Mouse (Mus musculus): ENCODE measurements around the gene Cox8a. TPM values are rescaled to one million over a fixed set of nuclear protein-coding genes. Genes with fewer than 3 reads are reported as not detected.
A peak's percentile ranks its signal among the peaks of the same experiment; 100 is the strongest.

The Cox8a gene
- polyA plus RNA-seq, 1 experiment from 2014 or later: 1,377 TPM

DNA sequence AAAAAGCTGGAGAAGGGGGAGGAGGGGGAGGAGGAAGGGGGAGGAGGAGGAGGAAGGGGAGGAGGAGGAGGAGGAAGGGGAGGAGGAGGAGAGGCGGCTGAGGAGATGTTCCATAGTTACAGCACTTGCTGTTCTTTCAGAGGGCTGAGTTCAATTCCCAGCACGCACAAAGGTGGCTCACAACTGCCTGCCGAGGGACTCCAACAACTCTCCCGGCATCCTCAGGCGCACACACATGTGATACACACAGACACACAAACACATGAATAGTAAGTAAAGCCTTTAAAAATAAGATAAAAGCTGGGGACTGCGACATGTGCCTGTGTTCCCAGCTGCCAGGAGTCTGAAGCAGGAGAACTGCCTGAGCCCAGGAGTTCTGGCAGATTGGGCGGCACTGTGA lies 35.9 kb downstream of the Cox8a start:
- Histone ChIP-seq H3K9me3 (no peaks in the 10 kb centered on the region), H3K4me1 (peaks cover 38% of the 10 kb centered on the region), H3K4me2 (no peak overlapping the region), H3K36me3 (no peaks in the 10 kb centered on the region), H3K4me3 (replicated peaks) (no peak overlapping the region), H3K27ac (peak overlapping the region; percentile 74; the same call in 1 of the 2 replicates), H3K27me3 (replicated peaks) (0 out of 2 replicates have a peak, but pooled peaks cover 7% of the 10 kb centered on the region), H3K9ac (no peak overlapping the region)
- WGBS: 66% methylated on average over 7 of the region's 7 CpGs
- ATAC-seq (ENCODE audit: insufficient read depth, low FRiP score, low read depth): no peak

DNA sequence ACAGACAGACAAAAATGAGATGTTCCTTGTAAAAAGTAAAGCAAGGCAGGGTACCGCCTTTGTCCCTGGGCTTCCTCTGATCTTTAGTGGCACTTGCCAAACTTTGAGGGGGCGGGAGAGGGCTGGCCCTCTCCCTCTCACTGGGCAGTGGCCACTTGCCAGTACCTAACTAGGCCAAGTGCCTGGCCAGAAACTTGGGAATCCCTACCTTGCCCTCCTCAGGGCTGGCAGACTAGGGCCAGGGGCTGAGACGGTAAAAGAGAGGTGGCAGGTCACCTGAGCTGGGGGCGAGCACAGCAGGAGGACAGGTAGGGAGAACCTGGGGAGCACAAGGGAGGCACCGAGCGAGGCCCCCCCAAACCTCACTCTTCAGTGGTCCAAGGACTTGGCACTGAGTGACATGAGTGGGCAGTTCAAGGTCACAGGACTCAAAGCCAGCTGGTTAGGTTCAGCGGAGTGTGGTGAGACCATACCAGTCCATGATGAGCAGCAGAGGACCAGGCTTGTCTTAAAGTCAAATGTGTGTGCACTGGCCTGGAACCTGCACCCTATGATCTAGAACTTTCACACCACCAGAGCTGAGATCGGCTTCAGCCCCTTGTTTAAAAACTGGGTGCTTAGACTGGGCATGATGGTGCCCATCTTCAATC lies 36.5 kb downstream of the Cox8a start:
- Histone ChIP-seq H3K9me3 (no peaks in the 10 kb centered on the region), H3K4me2 (no peak overlapping the region), H3K27ac (no peak overlapping the region), H3K4me1 (peaks cover 39% of the 10 kb centered on the region), H3K27me3 (replicated peaks) (0 out of 2 replicates have a peak, but pooled peaks cover 7% of the 10 kb centered on the region), H3K9ac (no peak overlapping the region), H3K4me3 (replicated peaks) (no peak overlapping the region), H3K36me3 (no peaks in the 10 kb centered on the region)
- 79% methylated on average over 8 of the region's 8 CpGs for WGBS
- ATAC-seq (ENCODE audit: insufficient read depth, low FRiP score, low read depth): no peak

DNA sequence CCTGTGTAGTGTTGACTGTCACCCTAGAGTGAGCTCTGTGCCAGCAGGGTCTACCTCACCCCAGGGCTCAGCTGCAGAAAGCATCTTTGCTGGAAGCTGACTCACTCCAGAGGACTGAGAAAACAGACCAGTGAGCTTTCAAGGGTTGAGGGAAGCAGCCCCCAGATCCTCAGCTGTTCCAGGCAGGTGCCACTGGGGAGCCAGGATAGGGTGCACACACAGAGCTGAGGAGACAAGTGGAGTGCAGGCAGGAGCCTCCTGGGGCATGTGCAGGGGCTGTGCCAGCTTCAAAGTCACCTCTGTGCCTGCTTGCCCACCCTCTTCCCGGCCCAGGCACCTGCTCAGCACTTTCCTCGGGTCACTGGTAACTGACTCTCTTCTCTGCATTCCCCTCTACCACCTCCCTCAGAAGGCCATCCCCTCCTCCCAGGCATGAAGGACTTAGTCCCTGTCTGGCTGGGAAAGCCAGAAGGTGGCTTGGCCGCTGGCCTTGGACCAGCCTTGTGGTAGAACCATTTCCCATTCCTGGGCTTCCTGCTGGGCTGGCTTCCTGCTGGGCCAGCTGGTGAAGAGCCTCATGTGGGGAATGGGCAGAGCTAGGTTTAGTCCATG lies 38.5 kb downstream of the Cox8a start:
- no peaks in the 10 kb centered on the region for H3K9me3 ChIP-seq
- no peak overlapping the region for H3K9ac ChIP-seq
- H3K27ac ChIP-seq: no peak overlapping the region
- no peak overlapping the region for H3K4me2 ChIP-seq
- H3K4me1 ChIP-seq: peaks cover 32% of the 10 kb centered on the region
- no peaks in the 10 kb centered on the region for H3K36me3 ChIP-seq
- no peak for ATAC-seq (ENCODE audit: insufficient read depth, low FRiP score, low read depth)
- 53% methylated on average over 3 of the region's 3 CpGs for WGBS
- 0 out of 2 replicates have a peak, but pooled peaks cover 7% of the 10 kb centered on the region for H3K27me3 ChIP-seq (replicated peaks)
- no peak overlapping the region for H3K4me3 ChIP-seq (replicated peaks)

DNA sequence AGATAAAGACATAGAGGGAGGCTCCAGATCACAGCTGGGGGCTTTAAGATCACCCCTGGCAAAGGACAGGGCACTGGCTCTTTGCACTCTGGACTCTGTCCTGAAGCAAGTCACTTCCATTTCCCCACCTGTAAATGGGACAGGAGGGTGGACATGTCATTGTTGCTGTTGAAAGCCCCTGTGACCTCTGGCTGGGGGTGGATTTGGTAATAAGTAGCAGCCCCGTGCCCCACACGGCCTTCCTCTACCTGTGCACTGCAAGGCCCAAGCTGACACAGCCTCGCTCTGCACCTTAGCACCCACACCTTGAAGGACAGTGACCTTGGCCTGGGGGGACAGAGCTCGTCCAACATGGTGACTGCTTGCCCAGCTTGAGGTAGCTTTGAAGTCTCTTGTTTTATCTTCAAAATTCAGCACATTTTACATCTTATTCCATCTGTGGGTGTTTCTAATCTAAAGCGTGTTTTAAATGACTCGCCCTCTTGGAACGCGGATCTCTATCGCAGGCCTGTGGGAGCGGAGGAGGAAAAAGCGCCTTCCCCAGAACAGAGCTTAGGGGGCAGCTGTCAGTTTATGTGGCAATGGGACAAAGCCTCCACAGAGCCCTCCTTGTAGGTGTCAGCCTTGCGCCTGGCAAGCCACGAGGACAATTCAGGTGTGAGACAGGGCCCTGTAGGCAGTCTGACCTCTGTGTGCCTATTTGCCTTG lies 39.5 kb downstream of the Cox8a start:
- H3K27ac ChIP-seq: peak overlapping the region; percentile 1; the same call in 1 of the 2 replicates
- no peak overlapping the region for H3K4me3 ChIP-seq (replicated peaks)
- ATAC-seq (ENCODE audit: insufficient read depth, low FRiP score, low read depth): no peak
- H3K4me2 ChIP-seq: no peak overlapping the region
- no peaks in the 10 kb centered on the region for H3K27me3 ChIP-seq (replicated peaks)
- H3K9ac ChIP-seq: no peak overlapping the region
- H3K4me1 ChIP-seq: peaks cover 32% of the 10 kb centered on the region
- H3K9me3 ChIP-seq: no peaks in the 10 kb centered on the region
- WGBS: 52% methylated on average over 13 of the region's 13 CpGs
- H3K36me3 ChIP-seq: no peaks in the 10 kb centered on the region

DNA sequence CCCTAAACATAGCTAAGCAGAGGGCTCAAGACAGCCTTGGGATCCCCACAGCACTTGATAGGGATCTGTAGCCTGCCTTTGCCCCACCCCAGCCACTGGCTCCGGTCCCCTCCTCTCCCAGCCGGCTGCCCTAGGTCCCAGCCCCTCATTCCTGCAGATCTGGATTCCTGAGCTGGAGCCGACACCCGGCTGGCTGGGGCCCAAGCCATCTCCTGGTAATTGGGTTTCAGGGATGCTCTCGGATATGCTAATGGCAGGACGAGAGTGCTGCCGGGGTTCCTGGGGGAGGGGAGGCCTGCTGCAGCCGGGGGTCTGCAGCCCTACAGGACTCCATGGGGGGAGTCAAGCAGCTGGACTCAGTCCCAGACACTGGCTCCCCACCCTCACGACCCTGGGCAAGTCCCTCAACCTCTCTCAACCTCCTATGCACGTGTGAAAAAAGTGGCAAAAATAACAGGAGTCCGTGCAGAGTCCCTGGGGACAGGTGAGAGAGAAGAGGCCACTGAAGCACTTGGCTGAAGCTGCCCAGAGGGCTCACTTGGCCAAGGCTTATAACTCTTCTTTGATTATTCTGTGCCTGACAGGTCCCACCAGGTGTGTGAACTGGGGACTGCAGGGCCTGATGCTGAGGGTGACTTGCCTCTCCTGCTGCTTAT lies 41.2 kb downstream of the Cox8a start:
- Histone ChIP-seq H3K27ac (no peak overlapping the region), H3K4me3 (replicated peaks) (no peak overlapping the region), H3K4me1 (peaks cover 33% of the 10 kb centered on the region), H3K9me3 (no peaks in the 10 kb centered on the region), H3K27me3 (replicated peaks) (no peaks in the 10 kb centered on the region), H3K9ac (no peak overlapping the region), H3K36me3 (no peaks in the 10 kb centered on the region), H3K4me2 (no peak overlapping the region)
- 17% methylated on average over 11 of the region's 11 CpGs for WGBS
- ATAC-seq (ENCODE audit: insufficient read depth, low FRiP score, low read depth): no peak

DNA sequence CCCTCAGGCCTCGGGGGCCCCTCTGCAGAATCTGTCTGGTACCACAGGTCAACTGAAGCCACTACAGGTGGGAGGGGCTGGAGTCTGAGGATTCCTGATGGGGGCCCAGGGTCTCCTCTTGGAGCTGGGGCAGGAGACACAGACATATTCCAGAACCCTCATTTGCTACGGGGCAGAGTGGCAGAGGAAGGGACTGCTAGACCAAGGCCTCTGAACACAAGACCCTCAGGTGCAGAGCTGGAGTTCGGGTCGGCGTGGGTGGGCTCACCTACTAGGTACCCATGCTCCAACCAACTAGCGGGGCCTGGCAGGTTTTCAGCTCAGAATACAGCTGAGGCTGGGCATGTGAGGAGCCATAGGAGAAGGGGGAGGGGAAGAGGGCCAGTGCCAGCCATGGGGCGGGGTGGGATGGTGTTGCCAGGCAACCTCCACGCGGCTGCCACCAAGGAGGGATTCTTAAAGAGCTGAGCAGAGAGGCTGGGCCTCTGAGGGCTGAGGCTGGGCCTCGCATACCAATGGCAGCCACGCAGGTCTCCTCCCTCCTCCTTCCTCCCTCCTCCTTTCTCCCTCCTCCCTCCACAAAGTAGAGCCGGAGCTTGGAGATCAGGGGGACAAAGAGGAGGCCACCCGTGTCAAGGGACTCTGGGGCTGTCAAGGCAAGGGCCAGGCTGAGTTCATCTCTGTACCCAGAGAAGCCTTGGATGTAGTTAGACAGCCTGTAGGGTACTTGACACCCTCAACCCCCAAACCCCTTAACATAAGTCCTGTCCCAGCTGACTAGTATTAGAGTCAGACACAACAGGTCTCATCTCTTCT lies 45.2 kb downstream of the Cox8a start:
- whole genome bisulfite sequencing: 20% methylated on average over 11 of the region's 13 CpGs

DNA sequence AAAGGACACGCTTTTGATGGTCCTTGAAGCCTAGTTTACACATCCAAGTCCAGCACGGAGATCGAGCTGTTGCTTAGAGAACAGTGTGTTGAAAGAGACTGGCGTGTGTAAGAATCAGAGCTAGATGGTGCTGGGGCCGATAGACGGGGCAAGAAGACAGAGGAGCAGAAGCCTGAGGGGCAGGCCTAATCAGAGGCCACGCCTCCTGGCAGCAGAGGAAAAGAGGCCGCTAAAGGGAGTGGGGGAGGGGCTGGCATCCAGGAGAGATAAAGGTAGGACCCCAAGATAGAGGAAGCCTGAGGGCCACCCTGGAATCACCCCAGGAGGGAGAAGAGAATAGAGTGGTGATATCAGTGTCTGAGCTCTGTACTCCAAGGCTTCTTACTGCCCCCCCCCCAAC lies 46.0 kb downstream of the Cox8a start:
- 17% methylated on average over 8 of the region's 8 CpGs for WGBS
- H3K9me3 ChIP-seq: no peaks in the 10 kb centered on the region
- H3K4me2 ChIP-seq: no peak overlapping the region
- peaks cover 22% of the 10 kb centered on the region for H3K4me1 ChIP-seq
- peaks cover 10% of the 10 kb centered on the region for H3K27me3 ChIP-seq (replicated peaks)
- no peak overlapping the region for H3K27ac ChIP-seq
- ATAC-seq (ENCODE audit: insufficient read depth, low FRiP score, low read depth): no peak
- no peak overlapping the region for H3K9ac ChIP-seq
- no peak overlapping the region for H3K4me3 ChIP-seq (replicated peaks)
- H3K36me3 ChIP-seq: no peaks in the 10 kb centered on the region

More for the DNA sequence above, 45.2 kb downstream of the Cox8a start:
- H3K4me2 ChIP-seq: no peak overlapping the region
- peaks cover 23% of the 10 kb centered on the region for H3K4me1 ChIP-seq
- H3K9me3 ChIP-seq: no peaks in the 10 kb centered on the region
- ATAC-seq (ENCODE audit: insufficient read depth, low FRiP score, low read depth): peak; percentile 71
- peaks cover 2% of the 10 kb centered on the region; the same call in 1 of the 2 replicates for H3K27me3 ChIP-seq (replicated peaks)
- H3K27ac ChIP-seq: no peak overlapping the region
- no peaks in the 10 kb centered on the region for H3K36me3 ChIP-seq
- H3K4me3 ChIP-seq (replicated peaks): no peak overlapping the region
- H3K9ac ChIP-seq: no peak overlapping the region; the same call in 1 of the 2 replicates

DNA sequence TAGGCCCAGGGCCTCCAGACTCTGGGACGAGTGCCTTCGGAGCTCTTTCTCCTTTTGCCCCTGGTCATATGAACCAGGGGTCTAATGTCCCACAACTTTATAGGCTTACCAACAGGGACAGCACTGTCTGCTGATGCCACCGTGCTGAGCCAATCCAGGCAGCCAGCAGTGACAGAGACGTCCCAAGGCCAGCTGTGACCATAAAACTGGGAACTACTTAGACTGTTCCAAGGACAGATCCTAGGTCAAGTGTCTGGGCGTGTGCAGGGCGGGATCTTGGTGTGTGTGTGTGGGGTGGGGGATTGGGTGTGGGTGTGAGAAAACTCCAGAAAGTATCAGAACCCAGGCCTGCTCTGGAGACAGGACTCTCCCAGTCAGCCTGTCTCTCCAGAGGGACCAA lies 46.5 kb downstream of the Cox8a start:
- Histone ChIP-seq H3K9ac (no peak overlapping the region), H3K4me3 (replicated peaks) (no peak overlapping the region), H3K36me3 (no peaks in the 10 kb centered on the region), H3K27ac (no peak overlapping the region), H3K9me3 (no peaks in the 10 kb centered on the region), H3K27me3 (replicated peaks) (peaks cover 16% of the 10 kb centered on the region), H3K4me1 (peaks cover 22% of the 10 kb centered on the region), H3K4me2 (no peak overlapping the region)
- 69% methylated on average over 6 of the region's 6 CpGs for WGBS
- no peak for ATAC-seq (ENCODE audit: insufficient read depth, low FRiP score, low read depth)

DNA sequence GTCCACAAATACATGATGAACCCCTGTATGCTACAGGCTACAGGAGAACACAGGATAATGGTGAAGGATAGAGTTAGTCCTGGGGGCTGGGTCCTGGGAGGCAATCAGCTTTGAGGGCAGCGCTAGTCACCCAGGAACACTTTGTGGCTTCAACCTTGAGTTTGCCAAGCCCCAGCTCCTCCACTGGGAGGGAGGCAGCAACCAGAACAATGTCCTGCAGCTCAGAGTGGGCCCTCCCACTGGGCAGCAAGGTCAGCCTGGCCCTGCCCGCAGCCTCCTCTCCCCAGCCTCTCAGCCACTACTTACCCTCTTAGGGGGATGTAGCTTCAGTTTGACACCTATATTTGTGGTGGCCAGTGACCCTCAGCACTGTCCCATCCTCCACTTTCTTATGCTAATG lies 49.0 kb downstream of the Cox8a start:
- H3K4me3 ChIP-seq (replicated peaks): no peak overlapping the region
- peaks cover 36% of the 10 kb centered on the region for H3K4me1 ChIP-seq
- H3K4me2 ChIP-seq: no peak overlapping the region
- no peaks in the 10 kb centered on the region for H3K9me3 ChIP-seq
- no peaks in the 10 kb centered on the region for H3K36me3 ChIP-seq
- WGBS: 58% methylated on average over 2 of the region's 2 CpGs
- H3K27ac ChIP-seq: no peak overlapping the region
- ATAC-seq (ENCODE audit: insufficient read depth, low FRiP score, low read depth): no peak
- peaks cover 33% of the 10 kb centered on the region for H3K27me3 ChIP-seq (replicated peaks)
- H3K9ac ChIP-seq: no peak overlapping the region

DNA sequence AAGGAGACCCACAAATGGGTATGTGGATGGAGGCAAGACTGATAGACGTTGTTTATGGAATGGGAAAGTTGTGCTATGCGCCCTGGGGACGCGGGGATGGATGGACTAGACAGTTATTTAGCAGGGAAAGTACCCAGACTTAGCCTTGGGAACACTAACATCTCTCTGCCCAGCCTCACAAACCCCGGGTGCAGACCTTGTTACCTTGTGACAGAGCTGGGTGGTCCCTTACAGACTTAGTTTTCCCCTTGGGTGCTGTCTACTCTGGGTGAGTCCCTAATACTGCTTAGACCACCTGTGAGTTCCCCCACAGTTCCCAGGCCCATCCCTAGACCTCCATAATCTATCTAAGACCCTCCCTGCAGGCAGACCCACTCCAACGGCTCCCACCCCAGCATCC lies 50.6 kb downstream of the Cox8a start:
- Histone ChIP-seq H3K27ac (no peak overlapping the region), H3K9ac (no peak overlapping the region), H3K9me3 (no peaks in the 10 kb centered on the region), H3K36me3 (no peaks in the 10 kb centered on the region), H3K4me2 (no peak overlapping the region), H3K27me3 (replicated peaks) (peaks cover 33% of the 10 kb centered on the region), H3K4me1 (peaks cover 28% of the 10 kb centered on the region), H3K4me3 (replicated peaks) (no peak overlapping the region)
- ATAC-seq (ENCODE audit: insufficient read depth, low FRiP score, low read depth): no peak
- 23% methylated on average over 6 of the region's 6 CpGs for WGBS

DNA sequence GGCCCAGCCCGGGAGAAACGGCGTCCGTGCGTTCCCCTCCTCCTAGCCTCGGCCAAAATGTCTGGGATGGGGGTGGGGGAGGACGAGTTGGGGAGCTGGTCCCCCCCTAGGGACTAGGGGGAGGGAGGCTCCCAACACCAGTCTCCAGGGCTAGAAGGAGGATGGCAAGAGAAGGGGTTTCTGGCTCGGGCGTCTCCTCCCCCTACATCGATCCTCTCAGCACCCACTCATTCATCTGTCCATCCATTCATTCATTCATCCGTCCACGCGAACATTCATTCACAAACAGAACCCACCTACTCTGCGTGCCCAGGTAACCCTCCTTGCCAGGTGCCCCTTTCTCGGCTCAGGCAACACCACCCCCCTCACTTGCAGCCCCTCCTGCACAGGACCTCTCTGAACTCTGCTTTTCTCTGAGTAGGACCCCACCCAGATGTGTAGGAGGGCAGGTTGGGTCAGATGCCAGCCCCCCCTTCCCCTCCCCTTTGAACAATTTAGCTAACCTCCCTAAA lies 51.2 kb downstream of the Cox8a start:
- peak overlapping the region; percentile 100 for H3K4me2 ChIP-seq
- peaks cover 23% of the 10 kb centered on the region for H3K4me1 ChIP-seq
- H3K4me3 ChIP-seq (replicated peaks): peak overlapping the region; percentile 66
- no peaks in the 10 kb centered on the region for H3K36me3 ChIP-seq
- WGBS: 1% methylated on average over 14 of the region's 15 CpGs
- H3K9ac ChIP-seq: no peak overlapping the region
- peaks cover 33% of the 10 kb centered on the region for H3K27me3 ChIP-seq (replicated peaks)
- H3K27ac ChIP-seq: no peak overlapping the region
- no peak for ATAC-seq (ENCODE audit: insufficient read depth, low FRiP score, low read depth)
- H3K9me3 ChIP-seq: no peaks in the 10 kb centered on the region

Measured in stomach, embryonic 15.5 days (tissue).